Mouse (Mus musculus) right cerebral cortex, postnatal 14 days (tissue): Measurements from ENCODE around the gene Leng1.
"Not testable (repeated sequence)": the region's sequence is repeated elsewhere in the genome, so short reads cannot be mapped to it uniquely, and the experiment has no call there.

ENCODE experiments used
- DNase-seq: peaks from one replicate; pipeline ENCODE4 v3.0.0; 2022

Leng1 gene

GRCm38 (mm10) chr7:3665215-3666114, at the start of gene Leng1:
Gene Leng1 (minus strand): TSS chr7:3665840.
- DNase-seq: peak; percentile 95

DNA sequence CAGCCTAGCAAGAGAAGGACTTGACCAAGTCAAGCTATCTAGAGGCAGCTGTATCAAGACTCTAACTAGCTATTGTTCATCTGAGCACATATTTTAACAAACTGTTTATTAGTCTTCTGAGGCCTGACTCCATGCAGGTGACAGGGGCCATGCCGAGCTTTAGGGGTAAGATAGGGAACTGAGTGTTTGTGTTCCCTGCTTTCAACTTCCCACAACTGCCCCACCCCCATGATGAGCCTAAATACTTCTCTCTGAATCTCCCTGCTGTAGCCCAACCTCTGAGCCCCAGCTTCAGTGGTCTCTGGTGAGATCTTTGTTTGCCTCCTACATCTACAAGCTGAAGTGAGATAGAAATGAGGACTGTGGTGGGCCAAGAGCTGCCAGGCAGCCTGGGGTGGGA, 49.6 kb upstream of the Leng1 start:
- no peak for DNase-seq

GRCm38 (mm10) chr7:3712264-3712942, 46.8 kb upstream of the Leng1 start:
- DNase-seq: no peak

DNA sequence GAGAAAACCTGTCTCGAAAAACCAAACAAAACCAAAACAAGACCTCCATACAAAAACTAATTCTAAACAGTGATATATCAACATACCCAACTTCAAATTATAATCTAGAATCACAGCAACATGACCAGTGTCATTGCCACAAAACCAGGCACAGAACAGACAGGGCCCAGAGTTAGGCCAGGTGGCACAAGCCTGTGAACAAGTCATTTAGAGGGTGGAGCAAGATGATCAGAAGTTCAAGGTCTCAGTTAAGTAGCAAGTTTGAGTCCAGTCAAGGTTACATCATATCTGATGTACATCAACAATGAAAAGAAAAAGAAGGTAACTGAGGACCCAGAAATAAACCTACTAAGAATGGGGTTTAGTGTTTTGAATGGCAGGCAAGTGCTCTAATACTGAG, 43.4 kb upstream of the Leng1 start:
- no peak for DNase-seq

- DNase-seq: not testable (repeated sequence)
These were observed 42.9 kb upstream of the Leng1 start for GRCm38 (mm10) chr7:3708447-3708980.

DNA sequence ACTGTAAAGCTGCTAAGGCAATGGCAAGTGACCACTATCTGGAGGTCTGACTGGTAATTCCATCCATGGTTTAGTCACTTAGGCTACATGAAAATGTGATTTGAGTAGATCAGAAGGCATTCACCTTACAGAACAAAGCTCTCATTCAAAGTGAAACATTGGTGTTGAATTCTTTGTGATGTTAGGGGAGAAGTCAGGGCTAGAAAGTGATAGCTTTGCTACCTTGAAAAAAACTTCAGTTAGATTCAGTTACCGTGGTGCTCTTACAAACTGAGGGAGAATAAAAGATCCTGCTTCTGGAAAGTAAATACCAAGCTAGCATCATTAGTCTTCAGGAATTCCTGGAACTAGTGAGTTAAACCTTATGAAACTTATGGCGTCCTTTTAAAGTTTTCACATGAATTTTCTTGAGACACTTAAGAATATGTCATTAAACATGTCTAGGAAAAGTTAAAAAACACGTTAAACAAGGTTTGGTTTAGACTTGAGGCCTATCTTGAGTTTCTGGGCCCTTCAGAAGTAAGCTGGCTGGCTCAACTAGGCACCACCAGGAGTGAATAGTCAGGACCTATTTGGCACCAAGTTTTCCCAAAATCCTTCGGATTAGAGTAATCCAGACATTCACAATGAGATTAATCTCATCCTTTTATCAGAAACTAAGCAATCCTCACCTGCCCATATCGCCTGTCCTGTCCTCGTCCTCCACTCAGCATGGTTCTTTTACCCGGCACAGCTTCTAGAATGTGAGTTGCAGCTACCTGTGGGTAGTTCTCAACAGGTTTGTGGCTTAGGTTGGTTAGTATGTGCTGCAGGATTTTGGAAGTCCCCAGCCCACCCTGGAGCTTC, 42.2 kb upstream of the Leng1 start:
- no peak for DNase-seq

GRCm38 (mm10) chr7:3707027-3707426, 41.4 kb upstream of the Leng1 start:
- DNase-seq: no peak

GRCm38 (mm10) chr7:3706343-3706934, 40.8 kb upstream of the Leng1 start:
- DNase-seq: no peak

DNA sequence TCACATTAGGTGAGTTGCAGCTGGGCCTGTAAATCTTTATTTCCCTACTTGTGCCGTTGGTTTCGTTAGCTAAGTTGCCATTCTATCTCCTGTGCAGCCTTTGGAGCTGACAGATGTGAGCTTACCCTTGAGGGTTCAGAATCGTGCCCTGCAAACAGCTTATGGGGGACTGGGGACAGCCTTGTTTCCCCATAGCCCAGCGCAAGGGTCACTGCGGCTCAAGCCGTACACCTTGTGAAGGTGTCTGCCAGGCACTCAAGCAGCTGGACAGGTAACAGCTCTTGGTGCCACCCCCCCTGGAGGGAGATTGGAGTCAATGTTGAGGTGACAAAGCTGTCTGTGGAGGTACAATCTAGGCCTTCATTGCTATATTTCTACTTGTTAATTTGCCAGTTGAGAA, 40.3 kb upstream of the Leng1 start:
- no peak for DNase-seq

- not testable (repeated sequence) for DNase-seq
These were observed 39.8 kb upstream of the Leng1 start for GRCm38 (mm10) chr7:3705461-3705860.

- no peak for DNase-seq
These were observed 38.8 kb upstream of the Leng1 start for GRCm38 (mm10) chr7:3704475-3704874.

- peak; percentile 97 for DNase-seq
These were observed 38.3 kb upstream of the Leng1 start, which contains the start of gene Rps9 for GRCm38 (mm10) chr7:3703879-3704441. Gene Rps9 (plus strand): TSS chr7:3703993.

DNA sequence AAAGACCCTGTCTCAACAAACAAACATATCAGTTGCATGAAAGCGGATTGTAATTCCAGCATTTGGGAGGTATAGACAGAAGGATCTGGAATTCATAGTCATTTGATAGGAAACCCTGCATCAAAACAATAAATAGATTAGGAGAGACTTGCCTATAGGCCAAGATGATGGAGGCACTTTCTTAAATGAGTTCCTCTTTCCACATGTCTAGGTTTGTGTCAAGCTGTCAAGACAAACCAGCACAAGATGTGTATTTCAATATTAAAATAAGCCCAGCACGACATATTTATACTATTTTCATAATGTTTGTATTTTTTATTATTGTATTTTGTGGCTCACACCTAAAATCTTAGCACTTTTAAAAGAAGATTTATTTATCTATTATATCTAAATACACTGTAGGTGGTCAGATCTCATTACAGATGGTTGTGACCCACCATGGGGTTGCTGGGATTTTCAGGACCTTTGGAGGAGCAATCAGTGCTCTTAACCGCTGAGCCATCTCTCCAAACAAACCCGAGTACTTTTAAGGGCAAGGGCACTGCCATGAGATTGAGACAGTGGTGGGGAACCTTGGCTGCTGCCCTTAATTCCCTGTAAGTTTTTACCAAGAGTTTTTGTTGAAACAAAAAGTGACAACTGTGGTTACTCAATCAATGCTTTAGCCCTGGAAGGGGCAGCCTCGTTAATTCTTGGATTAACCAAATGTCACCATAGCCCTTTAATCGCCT, 37.7 kb upstream of the Leng1 start:
- no peak for DNase-seq

- no peak for DNase-seq
These were observed 32.8 kb upstream of the Leng1 start for GRCm38 (mm10) chr7:3698471-3698870.

DNA sequence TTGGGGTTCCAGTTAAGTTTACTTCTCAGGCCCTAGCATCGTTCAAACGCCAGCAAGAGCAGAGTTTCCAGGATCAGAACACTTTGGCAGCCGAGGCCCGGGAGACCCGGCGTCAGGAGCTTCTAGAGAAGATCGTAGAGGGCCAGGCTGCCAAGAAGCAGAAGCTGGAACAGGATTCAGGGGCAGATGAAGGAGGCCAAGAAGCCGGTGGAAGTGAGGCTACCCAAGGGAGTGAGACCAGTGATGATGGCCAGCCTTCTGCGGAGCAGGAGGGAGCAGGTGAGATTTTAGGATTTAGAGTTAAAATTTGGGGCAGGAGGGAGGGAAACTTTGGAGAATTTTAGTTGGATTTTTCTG, 29.3 kb upstream of the Leng1 start:
- not testable (repeated sequence) for DNase-seq

DNA sequence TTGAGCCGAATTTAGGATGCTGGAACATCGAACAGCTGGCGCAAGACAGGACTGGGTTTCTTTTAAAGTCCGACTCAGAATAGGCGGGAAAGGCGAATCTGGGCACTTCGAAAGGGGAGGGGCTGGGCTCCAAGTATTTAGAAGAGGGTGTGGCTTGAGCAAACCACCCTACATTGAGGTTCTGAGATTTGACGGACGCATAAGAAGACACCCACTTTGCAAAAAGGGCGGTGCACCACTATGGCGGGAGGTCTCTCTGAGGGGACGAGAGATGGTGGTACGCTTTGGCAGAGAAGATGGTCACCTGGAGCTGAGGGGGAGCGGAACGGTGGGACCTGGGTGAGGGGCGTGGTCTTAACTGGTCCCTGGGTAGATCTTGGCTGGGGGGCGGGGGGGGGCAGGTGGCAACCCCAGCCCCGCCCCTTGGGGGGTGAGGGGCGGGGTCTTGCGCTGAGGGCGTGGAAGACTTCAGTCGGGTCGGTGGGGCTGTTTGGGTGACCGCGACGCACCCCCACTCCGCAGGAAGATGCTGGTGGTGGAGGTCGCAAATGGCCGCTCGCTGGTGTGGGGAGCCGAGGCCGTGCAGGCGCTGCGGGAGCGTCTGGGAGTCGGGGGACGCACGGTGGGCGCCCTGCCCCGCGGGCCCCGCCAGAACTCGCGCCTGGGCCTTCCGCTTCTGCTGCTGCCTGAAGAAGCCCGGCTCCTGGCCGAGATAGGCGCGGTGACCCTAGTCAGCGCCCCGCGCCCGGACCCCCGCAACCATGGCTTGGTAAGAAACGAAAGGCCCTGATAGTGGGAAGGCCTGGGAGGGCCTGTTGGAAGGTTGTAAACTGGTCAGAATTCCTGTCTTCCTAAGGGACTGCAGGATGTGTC, 28.7 kb upstream of the Leng1 start:
- peak; percentile 38 for DNase-seq

DNA sequence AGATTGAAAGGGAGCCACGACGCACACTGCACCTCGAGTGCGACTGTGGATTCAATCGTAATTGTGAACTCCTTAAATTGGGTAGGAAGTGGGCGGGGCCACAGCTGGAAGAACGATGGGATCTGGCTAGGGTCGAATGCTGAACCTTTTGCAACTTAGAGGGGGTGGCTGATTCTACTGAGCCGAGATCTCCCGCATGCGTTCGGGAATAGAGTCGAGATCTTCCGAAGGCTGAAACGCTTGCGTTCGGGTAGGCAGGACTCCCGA, 28.1 kb upstream of the Leng1 start:
- no peak for DNase-seq

DNA sequence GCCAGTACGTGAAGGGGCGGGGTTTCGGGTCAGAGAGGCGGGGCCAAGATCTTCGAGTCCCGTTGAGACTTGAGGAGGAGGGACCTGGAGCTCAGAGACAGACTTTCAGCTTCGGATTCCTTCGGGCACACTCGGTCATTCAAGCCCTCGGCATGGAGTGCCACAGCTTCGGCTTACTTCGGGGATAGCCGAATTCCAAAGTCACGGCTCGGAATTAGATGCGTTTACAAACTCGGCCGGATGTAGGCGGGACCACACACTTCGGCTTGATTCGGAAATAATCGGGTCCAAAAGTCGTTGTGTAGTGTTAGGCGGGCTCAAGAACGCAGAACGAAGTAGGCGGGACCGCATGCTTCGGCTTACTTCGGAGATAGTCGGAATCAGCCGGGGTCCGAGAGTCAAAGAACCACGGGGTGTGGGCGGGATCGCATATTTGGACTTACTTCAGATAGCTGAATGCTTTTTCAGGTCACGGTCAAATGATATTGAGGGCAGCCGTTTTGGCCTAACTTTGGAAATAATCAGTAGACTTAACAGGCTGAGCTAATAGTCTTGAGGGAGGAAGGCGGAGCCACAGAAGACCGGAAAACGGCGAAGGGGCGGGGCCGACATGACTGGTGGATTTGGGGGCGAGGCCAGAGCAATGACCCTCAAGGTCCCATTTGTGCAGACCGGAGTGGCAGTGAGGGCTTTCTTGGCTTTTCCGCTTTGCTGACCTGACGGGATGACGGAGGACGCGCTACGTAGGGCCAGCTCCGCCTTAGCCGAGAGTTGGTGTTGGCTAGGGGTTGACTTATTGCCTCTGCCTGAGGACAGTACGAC, 27.6 kb upstream of the Leng1 start, which contains the start of gene Mboat7:
Gene Mboat7 (minus strand): TSS at position 537 of the 822 bp plus-strand sequence.
- DNase-seq: peak; percentile 95

DNA sequence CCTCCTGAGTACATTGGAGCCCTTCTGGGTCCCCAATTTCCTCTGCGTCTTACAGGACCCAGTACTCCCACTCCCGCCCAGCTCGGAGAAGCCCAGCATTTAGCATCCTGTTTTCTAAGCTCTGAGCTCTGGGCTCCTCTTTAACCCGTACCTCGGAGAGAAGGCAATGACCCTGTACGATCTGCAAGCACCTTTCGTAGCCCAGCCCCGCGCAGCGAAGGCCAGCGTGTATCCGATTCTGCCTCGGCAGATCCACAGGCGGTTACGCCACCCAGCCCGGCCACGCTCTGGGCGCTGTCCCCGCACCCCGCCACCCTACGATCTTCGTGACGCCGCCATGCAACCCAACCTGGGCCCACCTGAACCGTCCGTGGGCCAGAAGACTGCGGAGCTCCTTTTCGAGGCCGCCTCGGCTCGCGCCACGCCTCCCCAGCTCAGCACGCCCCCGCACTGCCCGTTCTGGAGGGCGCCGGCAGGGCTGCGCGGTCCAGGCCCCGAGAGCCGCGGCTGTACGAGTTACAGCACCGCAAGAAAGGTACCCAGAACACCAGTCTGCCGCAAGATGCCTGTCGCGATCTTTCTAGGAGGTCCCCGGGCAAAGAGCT, 26.8 kb upstream of the Leng1 start, which contains the start of gene Tsen34:
Gene Tsen34 (plus strand): TSS at position 482 of the 605 bp plus-strand sequence.
- no peak for DNase-seq
